Mouse (Mus musculus): ENCODE data around the gene Sgsm1. TPM values are rescaled to one million over a fixed set of nuclear protein-coding genes. Genes with fewer than 3 reads are reported as not detected.

The Sgsm1 gene
- polyA plus RNA-seq, 1 experiment = 1.0 TPM

GRCm38 (mm10) chr5:113218617-113219235, 91.9 kb downstream of the Sgsm1 start:
- H3K27ac ChIP-seq (ENCODE audit: control insufficient read depth, insufficient read depth, low read length) = no peak overlapping the region
- no peak overlapping the region for H3K4me3 ChIP-seq (ENCODE audit: control insufficient read depth, insufficient read depth, low read length)
- no peak for TF ChIP-seq POLR2A (IDR thresholded peaks at IDR 0.05; ENCODE audit: control insufficient read depth, extremely low read depth, insufficient read depth, low read length, poor library complexity)
- TF ChIP-seq CTCF (IDR thresholded peaks at IDR 0.05; ENCODE audit: borderline replicate concordance, control insufficient read depth, extremely low read depth, insufficient read depth, low read length, poor library complexity) = no peak
- H3K36me3 ChIP-seq (ENCODE audit: control insufficient read depth, insufficient read depth, low read length) = no peaks in the 10 kb centered on the region
- no peaks in the 10 kb centered on the region for H3K27me3 ChIP-seq (ENCODE audit: control insufficient read depth, insufficient read depth, low read length)
- H3K4me1 ChIP-seq (replicated peaks; ENCODE audit: control insufficient read depth, insufficient read depth, low read length) = peaks cover 5% of the 10 kb centered on the region
- WGBS = 93% methylated on average over 17 of the region's 17 CpGs
- no peak for DNase-seq

GRCm38 (mm10) chr5:113217076-113217475, 93.5 kb downstream of the Sgsm1 start:
- H3K27ac ChIP-seq (ENCODE audit: control insufficient read depth, insufficient read depth, low read length) = no peak overlapping the region
- no peaks in the 10 kb centered on the region for H3K36me3 ChIP-seq (ENCODE audit: control insufficient read depth, insufficient read depth, low read length)
- WGBS = 95% methylated on average over 12 of the region's 12 CpGs
- no peaks in the 10 kb centered on the region for H3K27me3 ChIP-seq (ENCODE audit: control insufficient read depth, insufficient read depth, low read length)
- no peak overlapping the region for H3K4me3 ChIP-seq (ENCODE audit: control insufficient read depth, insufficient read depth, low read length)
- H3K4me1 ChIP-seq (replicated peaks; ENCODE audit: control insufficient read depth, insufficient read depth, low read length) = peaks cover 5% of the 10 kb centered on the region
- no peak for DNase-seq
- no peak for TF ChIP-seq CTCF (IDR thresholded peaks at IDR 0.05; ENCODE audit: borderline replicate concordance, control insufficient read depth, extremely low read depth, insufficient read depth, low read length, poor library complexity)
- TF ChIP-seq POLR2A (IDR thresholded peaks at IDR 0.05; ENCODE audit: control insufficient read depth, extremely low read depth, insufficient read depth, low read length, poor library complexity) = no peak

- Histone ChIP-seq H3K4me1 (replicated peaks; ENCODE audit: control insufficient read depth, insufficient read depth, low read length) (peaks cover 5% of the 10 kb centered on the region), H3K27ac (ENCODE audit: control insufficient read depth, insufficient read depth, low read length) (no peak overlapping the region), H3K36me3 (ENCODE audit: control insufficient read depth, insufficient read depth, low read length) (no peaks in the 10 kb centered on the region), H3K4me3 (ENCODE audit: control insufficient read depth, insufficient read depth, low read length) (no peak overlapping the region), H3K27me3 (ENCODE audit: control insufficient read depth, insufficient read depth, low read length) (no peaks in the 10 kb centered on the region)
- WGBS = 90% methylated on average over 14 of the region's 14 CpGs
- DNase-seq = no peak
- TF ChIP-seq CTCF (IDR thresholded peaks at IDR 0.05; ENCODE audit: borderline replicate concordance, control insufficient read depth, extremely low read depth, insufficient read depth, low read length, poor library complexity) (no peak), POLR2A (IDR thresholded peaks at IDR 0.05; ENCODE audit: control insufficient read depth, extremely low read depth, insufficient read depth, low read length, poor library complexity) (no peak)
Measured at GRCm38 (mm10) chr5:113216328-113216960, 94.1 kb downstream of the Sgsm1 start.

DNA sequence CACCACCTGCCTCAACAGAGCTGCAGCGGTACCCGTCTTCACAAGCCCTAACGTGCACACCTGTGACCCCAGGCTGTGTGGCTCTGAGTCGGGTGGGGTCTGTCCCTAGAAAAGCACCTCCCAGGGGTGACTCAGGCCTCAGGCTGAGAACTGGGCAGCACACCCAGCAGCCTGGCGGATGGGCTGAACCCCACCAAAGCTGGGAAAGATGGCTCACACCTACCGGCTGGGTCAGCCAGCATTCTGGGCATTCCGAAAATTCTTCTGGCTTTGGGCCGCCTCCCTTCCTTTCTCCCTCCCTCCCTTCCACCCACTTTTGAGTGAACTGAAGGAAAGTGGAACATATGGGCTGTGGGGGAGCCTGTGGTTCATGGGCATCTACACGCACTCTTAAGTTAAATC, 95.0 kb downstream of the Sgsm1 start:
- DNase-seq = no peak
- Histone ChIP-seq H3K4me1 (replicated peaks; ENCODE audit: control insufficient read depth, insufficient read depth, low read length) (peaks cover 2% of the 10 kb centered on the region; the same call in 1 of the 2 replicates), H3K27me3 (ENCODE audit: control insufficient read depth, insufficient read depth, low read length) (no peaks in the 10 kb centered on the region), H3K27ac (ENCODE audit: control insufficient read depth, insufficient read depth, low read length) (no peak overlapping the region), H3K4me3 (ENCODE audit: control insufficient read depth, insufficient read depth, low read length) (no peak overlapping the region), H3K36me3 (ENCODE audit: control insufficient read depth, insufficient read depth, low read length) (no peaks in the 10 kb centered on the region)
- WGBS = 93% methylated on average over 9 of the region's 9 CpGs
- TF ChIP-seq CTCF (IDR thresholded peaks at IDR 0.05; ENCODE audit: borderline replicate concordance, control insufficient read depth, extremely low read depth, insufficient read depth, low read length, poor library complexity) (no peak), POLR2A (IDR thresholded peaks at IDR 0.05; ENCODE audit: control insufficient read depth, extremely low read depth, insufficient read depth, low read length, poor library complexity) (no peak)

GRCm38 (mm10) chr5:113214455-113214854, 96.1 kb downstream of the Sgsm1 start:
- no peak for DNase-seq
- no peaks in the 10 kb centered on the region for H3K4me1 ChIP-seq (replicated peaks; ENCODE audit: control insufficient read depth, insufficient read depth, low read length)

DNA sequence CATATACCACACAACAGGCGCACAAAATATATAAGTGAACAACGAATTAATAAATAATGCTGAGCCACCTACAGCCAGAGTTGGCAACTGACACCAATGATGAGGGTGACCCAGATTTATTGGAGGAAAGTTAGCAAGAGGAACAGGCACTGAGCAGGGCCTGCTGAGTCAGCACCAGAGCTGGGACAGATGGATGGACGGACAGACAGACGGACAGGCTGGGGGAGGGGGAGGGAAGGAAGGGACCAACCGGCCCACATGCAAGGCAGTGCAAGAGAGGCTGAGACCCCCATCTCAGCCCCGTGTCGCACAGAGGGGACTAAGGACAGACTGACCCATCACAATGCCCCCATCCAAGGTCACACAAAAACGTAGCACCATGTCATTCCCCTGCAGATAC, 96.5 kb downstream of the Sgsm1 start:
- no peaks in the 10 kb centered on the region for H3K4me1 ChIP-seq (replicated peaks; ENCODE audit: control insufficient read depth, insufficient read depth, low read length)
- H3K36me3 ChIP-seq (ENCODE audit: control insufficient read depth, insufficient read depth, low read length) = no peaks in the 10 kb centered on the region
- 86% methylated on average over 8 of the region's 8 CpGs for WGBS
- TF ChIP-seq CTCF (IDR thresholded peaks at IDR 0.05; ENCODE audit: borderline replicate concordance, control insufficient read depth, extremely low read depth, insufficient read depth, low read length, poor library complexity) (no peak), POLR2A (IDR thresholded peaks at IDR 0.05; ENCODE audit: control insufficient read depth, extremely low read depth, insufficient read depth, low read length, poor library complexity) (no peak)
- DNase-seq = no peak
- no peak overlapping the region for H3K4me3 ChIP-seq (ENCODE audit: control insufficient read depth, insufficient read depth, low read length)
- H3K27me3 ChIP-seq (ENCODE audit: control insufficient read depth, insufficient read depth, low read length) = no peaks in the 10 kb centered on the region
- no peak overlapping the region for H3K27ac ChIP-seq (ENCODE audit: control insufficient read depth, insufficient read depth, low read length)

More at GRCm38 (mm10) chr5:113214455-113214854, 96.1 kb downstream of the Sgsm1 start:
- H3K27ac ChIP-seq (ENCODE audit: control insufficient read depth, insufficient read depth, low read length) = no peak overlapping the region
- no peaks in the 10 kb centered on the region for H3K27me3 ChIP-seq (ENCODE audit: control insufficient read depth, insufficient read depth, low read length)
- TF ChIP-seq POLR2A (IDR thresholded peaks at IDR 0.05; ENCODE audit: control insufficient read depth, extremely low read depth, insufficient read depth, low read length, poor library complexity) = no peak
- no peak for TF ChIP-seq CTCF (IDR thresholded peaks at IDR 0.05; ENCODE audit: borderline replicate concordance, control insufficient read depth, extremely low read depth, insufficient read depth, low read length, poor library complexity)
- 53% methylated on average over 11 of the region's 11 CpGs for WGBS
- H3K36me3 ChIP-seq (ENCODE audit: control insufficient read depth, insufficient read depth, low read length) = no peaks in the 10 kb centered on the region
- H3K4me3 ChIP-seq (ENCODE audit: control insufficient read depth, insufficient read depth, low read length) = no peak overlapping the region
